Mouse (Mus musculus): Measurements from ENCODE around the gene Slco1a1.
"Not testable (repeated sequence)": the region's sequence is repeated elsewhere in the genome, so short reads cannot be mapped to it uniquely, and the experiment has no call there.

Gene Slco1a1

DNA sequence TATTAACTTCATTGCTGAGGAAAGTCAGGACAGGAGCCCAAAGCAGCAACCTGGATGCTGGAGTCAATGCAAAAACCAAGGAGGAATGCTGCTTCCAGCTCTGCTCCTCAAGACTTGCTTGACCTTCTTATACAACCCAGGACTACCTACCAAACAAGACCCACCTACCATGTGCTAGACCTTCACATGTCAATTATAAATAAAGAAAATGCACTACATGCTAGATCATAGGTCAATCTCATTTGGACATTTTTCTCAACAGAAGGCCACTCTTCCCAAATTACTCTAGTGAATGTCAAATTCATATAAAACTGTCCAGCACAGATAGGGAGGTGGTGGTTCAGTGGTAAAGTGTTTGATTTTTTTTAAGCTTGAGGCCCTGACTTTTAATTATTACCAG lies at the start of gene Slco1a1:
Slco1a1 (minus strand) TSS at position 101 of the 400 bp plus-strand sequence.
- DNase-seq (ENCODE audit: low read depth), result no peak

DNA sequence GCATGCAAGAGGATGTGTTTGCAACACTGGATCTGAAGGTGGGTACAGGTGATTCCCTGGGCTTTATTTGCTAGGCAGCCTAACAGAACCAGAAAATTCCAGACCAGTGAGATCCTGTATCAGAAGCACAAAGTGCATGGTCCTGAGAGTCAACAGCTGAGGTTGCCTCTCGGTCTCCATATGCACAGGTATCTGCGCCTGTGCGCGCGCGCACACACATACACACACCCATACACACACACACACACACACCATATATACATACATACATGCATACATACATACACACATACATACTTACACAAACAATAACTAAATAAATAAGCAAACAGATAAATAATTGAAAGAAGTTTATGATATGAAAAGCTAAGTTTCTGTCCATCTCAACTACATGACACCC lies 40.0 kb upstream of the Slco1a1 start:
- DNase-seq (ENCODE audit: low read depth), result no peak

DNA sequence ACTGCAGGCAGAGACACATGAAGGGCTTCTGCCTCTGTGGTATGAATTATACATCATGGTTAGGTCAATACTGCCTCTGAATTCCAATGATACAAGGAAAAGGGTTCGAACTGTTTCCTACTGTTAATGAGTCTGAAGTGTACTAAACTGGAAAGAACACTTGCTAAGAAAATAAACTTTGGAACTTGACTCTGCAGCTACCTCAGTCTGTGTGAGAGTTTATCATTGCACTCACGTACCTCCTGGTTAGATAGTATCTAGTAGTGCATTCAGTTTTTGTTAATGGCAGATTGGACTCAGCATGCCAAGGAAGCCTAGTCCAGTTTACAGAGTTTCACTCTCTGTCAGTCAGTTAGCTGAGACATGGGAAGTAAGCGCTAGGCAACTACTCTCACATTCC lies 37.9 kb upstream of the Slco1a1 start:
- DNase-seq (ENCODE audit: low read depth), result no peak

DNA sequence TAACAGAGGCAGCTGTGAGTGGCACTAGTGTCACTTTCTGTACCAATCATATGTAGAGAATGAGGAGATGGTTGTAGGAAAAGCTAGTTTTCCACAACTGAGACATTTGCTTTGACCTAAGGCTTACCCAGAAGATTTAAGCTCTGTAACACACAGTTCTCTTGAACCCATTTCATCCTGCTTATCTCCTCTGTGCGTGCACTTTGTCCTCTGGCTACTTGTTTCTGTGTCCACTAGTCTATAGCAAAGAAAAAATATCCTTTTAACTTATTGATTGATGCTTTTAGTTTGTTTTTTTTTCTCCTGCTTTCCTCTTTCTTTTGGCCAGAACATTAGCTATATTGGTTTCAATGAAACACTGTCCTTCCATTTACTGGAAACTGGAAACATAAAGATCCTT lies 15.7 kb upstream of the Slco1a1 start:
- no peak for DNase-seq (ENCODE audit: low read depth)

DNA sequence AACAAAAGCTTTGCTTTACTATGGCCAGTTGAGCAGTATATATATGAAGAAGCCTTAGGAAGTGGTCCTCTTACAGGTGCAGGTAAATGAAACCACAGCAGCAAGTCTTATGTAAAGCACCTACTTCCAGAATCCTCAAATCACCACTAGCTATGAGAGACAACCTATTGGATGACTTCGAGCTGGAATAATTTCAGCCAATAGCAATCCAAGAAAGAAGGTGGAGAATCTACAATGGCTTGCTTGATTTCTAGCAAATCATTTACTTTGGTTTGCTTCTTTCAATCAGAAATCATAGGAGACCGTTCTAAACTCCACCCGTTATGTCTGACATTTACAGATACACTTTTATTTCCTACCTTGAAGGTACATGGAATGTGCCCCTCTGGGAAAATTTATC lies 15.1 kb upstream of the Slco1a1 start:
- no peak for DNase-seq (ENCODE audit: low read depth)

DNA sequence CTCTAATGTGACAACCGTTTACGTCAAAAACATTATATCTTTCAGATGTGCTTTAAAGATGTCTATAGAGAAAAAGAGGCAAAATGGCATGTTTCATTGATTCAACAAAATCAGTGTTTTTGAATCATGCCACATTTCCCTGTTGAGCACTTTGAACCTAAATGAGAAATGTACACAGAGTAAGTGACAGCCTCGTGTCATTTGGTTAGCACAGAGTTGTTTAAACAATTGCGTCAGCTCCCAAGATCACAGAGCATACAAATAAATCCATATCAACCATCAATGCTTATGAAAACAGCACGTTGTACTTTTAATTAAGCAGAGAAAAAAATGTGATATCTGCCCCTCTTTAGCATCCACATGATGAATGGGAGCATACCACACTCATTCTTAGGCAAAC lies 13.7 kb upstream of the Slco1a1 start:
- DNase-seq (ENCODE audit: low read depth), result no peak

DNA sequence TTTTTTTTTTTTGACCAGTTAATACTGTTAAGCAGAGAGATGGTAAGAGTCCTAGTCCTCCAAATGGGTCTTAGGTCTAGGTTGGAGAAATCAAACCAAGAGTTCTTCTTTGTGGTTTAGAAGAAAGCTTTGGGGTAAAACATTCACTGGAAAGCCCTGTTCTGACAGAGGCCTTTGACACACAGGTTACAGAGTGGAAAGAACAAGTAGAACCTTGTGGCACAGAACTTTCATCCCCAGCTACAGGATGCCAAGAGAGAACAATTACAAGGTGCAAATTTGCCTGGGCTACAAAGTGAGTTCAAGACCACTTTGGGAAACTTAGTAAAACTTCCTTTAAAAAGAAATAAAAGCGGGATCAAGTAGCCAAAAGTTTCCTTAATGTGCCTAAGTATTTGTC lies 6.3 kb downstream of the Slco1a1 start:
- DNase-seq (ENCODE audit: low read depth), result no peak

DNA sequence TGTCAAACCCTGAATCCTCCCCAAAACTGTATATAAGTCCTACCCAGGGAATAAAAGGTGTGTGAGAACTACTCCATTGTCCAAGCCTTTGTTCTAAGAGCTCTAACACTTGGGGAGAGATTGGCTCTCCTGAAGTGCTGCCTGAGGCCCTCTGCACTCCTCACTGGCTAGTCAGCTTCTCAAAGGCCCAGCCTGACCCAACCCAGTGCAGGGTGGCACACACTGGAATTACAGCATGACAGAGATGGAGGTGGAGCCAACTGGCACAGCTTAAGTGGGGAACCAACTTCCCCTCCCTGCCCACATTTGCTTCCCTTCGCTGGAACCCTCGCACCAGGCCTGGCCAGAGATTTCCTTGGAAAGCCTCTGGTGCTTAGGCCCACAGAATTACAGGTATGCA lies 48.6 kb downstream of the Slco1a1 start:
- no peak for DNase-seq (ENCODE audit: low read depth)

DNA sequence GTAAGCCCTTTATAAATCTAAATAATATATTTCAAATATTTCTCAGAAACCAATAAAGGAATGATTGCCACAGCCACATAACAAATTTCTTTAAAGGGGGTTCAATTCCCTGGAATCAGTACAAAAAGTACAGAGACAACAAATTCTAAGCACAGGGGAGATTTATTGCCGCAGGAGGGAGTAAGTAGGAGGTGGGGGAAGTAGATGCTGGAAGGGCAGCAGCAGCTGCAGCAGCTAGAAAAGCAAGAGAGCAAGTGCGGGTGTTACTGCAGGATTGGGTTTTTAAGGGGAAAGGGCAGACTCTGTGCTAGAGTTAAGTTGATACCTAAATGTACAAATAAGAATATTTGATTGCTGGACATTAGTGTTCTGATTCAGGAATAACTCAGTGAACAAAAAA lies 57.0 kb downstream of the Slco1a1 start:
- DNase-seq (ENCODE audit: low read depth), result no peak

DNA sequence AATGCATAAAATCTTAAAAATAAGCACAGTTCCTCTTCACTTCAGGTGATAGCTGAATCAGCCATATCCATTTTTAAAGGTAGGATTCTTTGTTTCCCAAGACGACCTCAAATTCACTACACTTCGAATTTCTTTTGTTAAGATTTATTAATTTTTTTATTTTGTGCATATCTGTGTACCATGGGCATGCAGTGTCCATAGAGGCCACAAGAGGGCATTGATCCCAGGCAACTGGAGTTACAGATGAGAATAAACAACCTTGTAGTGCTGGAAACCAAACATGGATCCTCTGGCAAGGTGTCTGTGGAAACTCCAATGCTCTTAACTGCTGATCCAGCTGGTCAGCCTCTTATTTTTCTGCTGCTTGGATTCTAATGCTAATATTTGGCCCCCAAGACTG lies 58.5 kb downstream of the Slco1a1 start:
- no peak for DNase-seq (ENCODE audit: low read depth)

DNA sequence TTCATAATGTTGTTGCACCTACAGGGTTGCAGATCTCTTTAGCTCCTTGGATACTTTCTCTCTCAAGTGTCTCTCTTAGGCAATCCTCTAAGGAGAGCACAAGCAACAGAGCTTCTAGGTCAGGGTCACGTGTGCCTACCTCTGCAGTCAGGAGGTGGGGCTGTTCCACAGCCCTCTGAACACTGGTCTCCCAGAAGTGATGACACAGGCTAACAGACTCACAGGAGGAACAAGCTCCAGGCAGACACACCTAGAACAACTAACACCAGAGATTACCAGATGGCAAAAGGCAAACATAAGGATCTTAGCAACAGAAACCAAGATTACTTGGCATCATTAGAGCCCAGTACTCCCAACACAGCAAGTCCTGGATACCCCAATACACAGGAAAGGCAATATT lies 64.2 kb downstream of the Slco1a1 start:
- DNase-seq (ENCODE audit: low read depth), result no peak

DNA sequence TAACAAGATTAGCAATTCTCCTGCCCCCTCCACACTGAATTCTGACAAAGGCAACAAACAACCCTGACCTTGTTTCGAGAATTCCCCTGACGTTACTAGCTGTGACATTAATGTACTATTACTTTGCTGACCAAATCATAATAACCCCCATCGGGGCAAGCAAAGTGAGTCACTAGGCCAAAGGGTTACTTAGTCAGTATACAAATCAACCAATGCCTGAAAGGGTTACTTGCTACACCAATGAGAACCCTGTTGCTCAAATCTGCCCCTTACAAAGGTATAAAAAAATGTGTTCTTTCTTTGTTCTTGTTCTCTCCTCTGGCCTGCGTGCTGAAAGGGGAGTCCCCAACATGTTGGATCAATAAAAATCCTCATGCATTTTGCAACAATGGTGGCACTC lies 71.0 kb downstream of the Slco1a1 start:
- not testable (repeated sequence) for DNase-seq (ENCODE audit: low read depth)

DNA sequence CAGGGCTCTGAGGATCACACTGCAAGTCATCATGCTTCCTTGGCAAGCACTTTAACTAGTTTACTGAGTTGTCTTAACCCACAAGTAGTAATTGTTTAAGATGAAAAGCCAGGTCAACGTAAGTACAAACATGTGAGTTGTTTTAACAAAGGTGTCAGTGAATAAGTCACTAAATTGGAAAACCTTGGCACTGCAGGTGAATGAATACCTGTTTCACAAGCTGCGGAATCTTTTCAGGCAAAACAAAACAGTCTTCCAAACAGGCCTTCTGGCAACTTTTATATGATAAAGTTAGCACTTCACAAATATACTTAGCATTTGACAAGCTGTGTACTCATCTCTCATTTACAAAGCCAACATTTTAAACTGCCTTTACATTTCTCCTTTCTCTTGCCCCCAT lies 75.1 kb downstream of the Slco1a1 start:
- DNase-seq (ENCODE audit: low read depth), result no peak

DNA sequence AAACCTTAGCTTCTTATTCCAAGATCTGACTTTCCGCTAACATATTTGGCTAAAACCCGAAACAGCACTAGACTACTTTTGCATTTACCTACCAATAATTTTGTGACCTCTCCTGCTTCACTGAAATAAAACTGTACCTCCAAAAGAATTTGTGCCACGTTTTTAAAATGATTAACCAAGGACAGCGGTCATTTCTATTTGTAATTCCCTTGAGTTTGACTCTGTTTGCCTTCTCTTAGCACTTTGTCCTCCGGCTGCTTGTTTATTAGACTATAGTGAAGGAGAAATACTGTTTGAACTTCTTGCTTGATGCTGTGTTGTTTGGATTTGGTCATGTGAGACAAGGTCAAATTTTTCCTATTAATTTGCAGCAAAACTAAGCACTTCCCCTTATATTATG lies 78.0 kb downstream of the Slco1a1 start:
- DNase-seq (ENCODE audit: low read depth), result no peak

DNA sequence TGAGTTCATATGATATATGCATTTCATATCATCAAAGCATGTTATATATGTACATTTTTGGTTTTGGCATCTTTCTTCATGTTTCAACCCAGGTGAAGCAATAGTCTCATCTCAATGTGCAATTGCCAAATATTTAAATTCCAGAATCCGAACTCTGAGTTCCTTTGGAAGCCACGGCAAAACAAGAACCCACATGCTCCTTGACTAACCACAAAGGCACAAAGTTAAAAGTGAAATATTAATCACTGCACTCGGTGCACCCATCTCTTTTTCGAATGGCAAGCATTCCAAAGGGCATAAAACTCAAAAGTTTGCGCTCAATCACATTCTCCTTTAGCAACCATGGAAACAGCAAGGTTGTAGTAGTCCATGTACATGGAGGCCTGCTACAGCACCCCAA lies 80.7 kb downstream of the Slco1a1 start:
- DNase-seq (ENCODE audit: low read depth), result no peak

DNA sequence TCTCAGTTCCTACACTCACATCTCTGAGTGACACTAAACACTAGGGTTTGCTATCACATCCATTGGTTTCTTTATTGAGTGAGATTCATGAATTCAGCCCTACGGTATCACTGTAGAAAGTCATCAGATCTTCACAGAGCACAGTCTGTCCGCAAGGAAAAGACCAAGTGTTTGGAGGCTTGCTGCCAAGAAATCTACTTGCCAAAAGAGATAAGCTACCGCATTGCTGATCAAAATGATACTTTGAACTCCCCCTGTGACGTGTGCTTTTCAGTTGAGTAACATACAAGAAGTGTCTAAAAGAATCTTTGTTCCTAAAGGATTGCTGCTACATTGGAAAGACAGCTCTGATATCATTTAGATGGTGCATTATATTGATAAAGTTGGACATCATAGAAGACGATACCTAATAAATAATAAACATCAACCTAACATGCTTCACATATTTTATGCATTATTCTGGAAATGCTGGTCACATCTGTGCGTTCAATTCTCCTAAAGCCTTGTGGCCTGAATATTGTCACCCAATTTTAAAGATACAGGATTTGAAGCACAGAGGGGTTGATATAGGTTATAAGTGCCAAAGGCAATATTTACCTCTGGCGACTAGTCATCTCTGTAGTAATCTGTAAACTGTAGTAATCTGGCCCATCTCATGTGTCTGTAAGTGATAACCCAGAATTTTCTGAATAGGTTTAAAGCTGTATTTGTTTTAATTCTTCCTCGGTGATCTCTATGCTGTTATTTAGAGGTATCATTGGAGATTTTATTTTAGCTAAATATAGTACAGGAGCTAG lies 88.8 kb downstream of the Slco1a1 start:
- DNase-seq (ENCODE audit: low read depth), result no peak
